Mouse (Mus musculus): ENCODE results near the gene Anapc15-ps. TPM values are rescaled to one million over a fixed set of nuclear protein-coding genes. Genes with fewer than 3 reads are reported as not detected.
"Not testable (repeated sequence)": the region's sequence is repeated elsewhere in the genome, so short reads cannot be mapped to it uniquely, and the experiment has no call there.

The Anapc15-ps gene
- polyA plus RNA-seq, 1 experiment from 2014 or later: 0.98 TPM

GRCm38 (mm10) chr10:95643042-95643441, 30.2 kb downstream of the Anapc15-ps start:
- Histone ChIP-seq H3K4me3 (ENCODE audit: inconsistent target) (no peak overlapping the region), H3K27ac (no peak overlapping the region), H3K36me3 (ENCODE audit: inconsistent target) (no peaks in the 10 kb centered on the region), H3K79me2 (ENCODE audit: inconsistent target) (no peaks in the 10 kb centered on the region)
- WGBS (ENCODE audit: missing documents): 63% methylated on average over 5 of the region's 5 CpGs

- H3K79me2 ChIP-seq (ENCODE audit: inconsistent target): no peaks in the 10 kb centered on the region
- WGBS (ENCODE audit: missing documents): 94% methylated on average over 5 of the region's 5 CpGs
- H3K4me3 ChIP-seq (ENCODE audit: inconsistent target): no peak overlapping the region
- no peak overlapping the region for H3K27ac ChIP-seq
- H3K36me3 ChIP-seq (ENCODE audit: inconsistent target): no peaks in the 10 kb centered on the region
These were observed 31.9 kb downstream of the Anapc15-ps start for GRCm38 (mm10) chr10:95641335-95641734.

DNA sequence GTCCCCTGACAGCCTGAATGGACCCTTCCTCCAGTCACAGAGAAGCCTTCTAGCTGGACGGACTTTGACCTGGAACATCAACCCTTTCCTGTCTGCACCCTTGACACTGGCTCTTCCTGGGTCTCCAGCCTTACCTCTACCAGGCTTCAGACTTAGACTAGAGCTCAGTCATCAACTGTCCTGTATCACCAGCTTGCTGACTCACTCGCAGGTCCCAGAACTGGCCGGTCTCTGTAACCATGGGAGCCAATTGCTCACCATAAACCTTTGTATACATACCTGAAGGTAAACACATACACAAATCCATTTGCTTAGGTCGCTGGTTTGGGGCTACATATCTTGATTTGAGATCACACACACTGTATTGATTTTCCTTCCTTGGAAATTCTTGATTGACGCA, 33.8 kb downstream of the Anapc15-ps start:
- H3K36me3 ChIP-seq (ENCODE audit: inconsistent target): no peaks in the 10 kb centered on the region
- H3K79me2 ChIP-seq (ENCODE audit: inconsistent target): no peaks in the 10 kb centered on the region
- H3K27ac ChIP-seq: no peak overlapping the region
- WGBS (ENCODE audit: missing documents): 94% methylated on average over 5 of the region's 5 CpGs
- no peak overlapping the region for H3K4me3 ChIP-seq (ENCODE audit: inconsistent target)

- WGBS (ENCODE audit: missing documents): 94% methylated on average over 15 of the region's 15 CpGs
- Histone ChIP-seq H3K27ac (no peak overlapping the region), H3K4me3 (ENCODE audit: inconsistent target) (no peak overlapping the region), H3K36me3 (ENCODE audit: inconsistent target) (no peaks in the 10 kb centered on the region), H3K79me2 (ENCODE audit: inconsistent target) (no peaks in the 10 kb centered on the region)
These were observed 38.5 kb downstream of the Anapc15-ps start for GRCm38 (mm10) chr10:95634751-95635150.

DNA sequence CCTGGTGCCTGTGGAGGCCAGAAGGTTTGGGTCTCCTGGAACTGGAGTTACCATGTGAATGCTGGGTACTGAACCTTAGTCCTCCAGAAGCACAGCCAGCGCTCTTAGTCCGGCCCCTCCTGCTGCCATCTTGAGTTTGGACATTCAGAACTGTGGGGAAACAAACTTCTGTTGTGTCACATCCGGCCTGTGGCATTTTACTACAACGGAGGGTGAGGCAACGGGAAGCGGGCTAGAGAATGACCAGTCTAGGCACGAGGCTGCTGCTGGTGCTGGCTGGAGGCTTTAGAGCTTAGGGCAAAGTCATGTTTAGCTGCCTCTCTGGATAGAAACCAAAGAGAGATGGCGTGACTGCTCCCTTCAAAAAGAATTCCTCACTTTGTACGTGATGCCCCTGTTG, 39.0 kb downstream of the Anapc15-ps start:
- Histone ChIP-seq H3K4me3 (ENCODE audit: inconsistent target) (no peak overlapping the region), H3K36me3 (ENCODE audit: inconsistent target) (no peaks in the 10 kb centered on the region), H3K79me2 (ENCODE audit: inconsistent target) (no peaks in the 10 kb centered on the region), H3K27ac (no peak overlapping the region)
- WGBS (ENCODE audit: missing documents): 87% methylated on average over 9 of the region's 9 CpGs

DNA sequence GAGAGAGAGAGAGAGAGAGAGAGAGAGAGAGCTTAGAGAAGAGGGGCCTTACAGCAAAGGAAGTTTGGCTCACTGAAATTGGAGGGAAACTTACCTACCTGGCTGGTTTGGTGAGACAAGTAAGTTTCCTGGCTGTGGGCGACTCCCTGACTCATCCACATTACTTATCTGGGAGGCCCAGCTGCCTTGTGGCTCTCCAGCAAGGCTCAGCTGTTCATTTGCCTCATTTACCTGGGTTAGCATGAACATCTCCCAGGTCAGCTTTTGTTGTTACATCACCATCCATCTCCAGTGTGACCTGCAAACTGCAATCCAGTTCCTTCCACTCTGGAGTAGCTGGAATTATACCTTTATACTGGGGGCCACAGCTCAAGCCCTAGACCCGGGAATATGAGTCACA, 41.7 kb downstream of the Anapc15-ps start:
- Histone ChIP-seq H3K27ac (no peak overlapping the region), H3K36me3 (ENCODE audit: inconsistent target) (no peaks in the 10 kb centered on the region), H3K79me2 (ENCODE audit: inconsistent target) (no peaks in the 10 kb centered on the region), H3K4me3 (ENCODE audit: inconsistent target) (no peak overlapping the region)
- 78% methylated on average over 2 of the region's 2 CpGs for WGBS (ENCODE audit: missing documents)

- no peak overlapping the region for H3K27ac ChIP-seq
- no peaks in the 10 kb centered on the region for H3K36me3 ChIP-seq (ENCODE audit: inconsistent target)
- no peak overlapping the region for H3K4me3 ChIP-seq (ENCODE audit: inconsistent target)
- H3K79me2 ChIP-seq (ENCODE audit: inconsistent target): no peaks in the 10 kb centered on the region
- 91% methylated on average over 10 of the region's 10 CpGs for WGBS (ENCODE audit: missing documents)
These were observed 42.4 kb downstream of the Anapc15-ps start for GRCm38 (mm10) chr10:95630726-95631345.

- not testable (repeated sequence) for H3K4me3 ChIP-seq (ENCODE audit: inconsistent target); H3K27ac ChIP-seq; H3K36me3 ChIP-seq (ENCODE audit: inconsistent target); H3K79me2 ChIP-seq (ENCODE audit: inconsistent target)
- WGBS (ENCODE audit: missing documents): 82% methylated on average over 3 of the region's 4 CpGs
These were observed 43.1 kb downstream of the Anapc15-ps start for GRCm38 (mm10) chr10:95630166-95630565.

- Histone ChIP-seq H3K79me2 (ENCODE audit: inconsistent target) (no peaks in the 10 kb centered on the region), H3K27ac (no peak overlapping the region), H3K36me3 (ENCODE audit: inconsistent target) (no peaks in the 10 kb centered on the region), H3K4me3 (ENCODE audit: inconsistent target) (no peak overlapping the region)
- 83% methylated on average over 2 of the region's 2 CpGs for WGBS (ENCODE audit: missing documents)
These were observed 44.9 kb downstream of the Anapc15-ps start for GRCm38 (mm10) chr10:95628338-95628737.

GRCm38 (mm10) chr10:95627381-95627780, 45.9 kb downstream of the Anapc15-ps start:
- H3K79me2 ChIP-seq (ENCODE audit: inconsistent target): no peaks in the 10 kb centered on the region
- no peak overlapping the region for H3K27ac ChIP-seq
- 94% methylated on average over 6 of the region's 6 CpGs for WGBS (ENCODE audit: missing documents)
- no peak overlapping the region for H3K4me3 ChIP-seq (ENCODE audit: inconsistent target)
- H3K36me3 ChIP-seq (ENCODE audit: inconsistent target): no peaks in the 10 kb centered on the region

- H3K36me3 ChIP-seq (ENCODE audit: inconsistent target): no peaks in the 10 kb centered on the region
- no peak overlapping the region for H3K4me3 ChIP-seq (ENCODE audit: inconsistent target)
- 91% methylated on average over 6 of the region's 6 CpGs for WGBS (ENCODE audit: missing documents)
- no peaks in the 10 kb centered on the region for H3K79me2 ChIP-seq (ENCODE audit: inconsistent target)
- H3K27ac ChIP-seq: no peak overlapping the region
These were observed 48.0 kb downstream of the Anapc15-ps start for GRCm38 (mm10) chr10:95625300-95625699.

GRCm38 (mm10) chr10:95624007-95624406, 49.2 kb downstream of the Anapc15-ps start:
- WGBS (ENCODE audit: missing documents): 77% methylated on average over 5 of the region's 5 CpGs
- H3K79me2 ChIP-seq (ENCODE audit: inconsistent target): no peaks in the 10 kb centered on the region
- H3K27ac ChIP-seq: no peak overlapping the region
- H3K36me3 ChIP-seq (ENCODE audit: inconsistent target): no peaks in the 10 kb centered on the region
- no peak overlapping the region for H3K4me3 ChIP-seq (ENCODE audit: inconsistent target)

GRCm38 (mm10) chr10:95623518-95623905, 49.7 kb downstream of the Anapc15-ps start:
- 77% methylated on average over 4 of the region's 4 CpGs for WGBS (ENCODE audit: missing documents)
- no peak overlapping the region for H3K4me3 ChIP-seq (ENCODE audit: inconsistent target)
- no peak overlapping the region for H3K27ac ChIP-seq
- H3K79me2 ChIP-seq (ENCODE audit: inconsistent target): no peaks in the 10 kb centered on the region
- H3K36me3 ChIP-seq (ENCODE audit: inconsistent target): no peaks in the 10 kb centered on the region

Measured in macrophage (primary cell).